Mouse (Mus musculus): ENCODE results near the gene Ncf2.

- TF ChIP-seq CTCF (IDR thresholded peaks at IDR 0.05; ENCODE audit: insufficient read depth, low read length) = no peak
- TF ChIP-seq POLR2A (IDR thresholded peaks at IDR 0.05; ENCODE audit: borderline replicate concordance, extremely low read depth, low read depth, low read length) = no peak
These were observed 40.3 kb downstream of the Ncf2 start for GRCm38 (mm10) chr1:152840343-152840742.

Measured in lung, adult 2 months (tissue).